Comparison of ENCODE assay signal across 8 mouse cellular contexts in genomic region chr8:117562445-117563014, GRCm38 (mm10).
DNase-seq lines count a peak whose midpoint lies in the region; ATAC-seq and TF ChIP-seq lines count a peak whose summit lies in the region.

No protein-coding gene starts in this region.

- 30% methylated on average over 16 of the region's 16 CpGs for WGBS in hindbrain, embryonic 10.5 days
- WGBS in lung, embryonic 16.5 days = 25% methylated on average over 16 of the region's 16 CpGs

- intact Hi-C loops in left cerebral cortex, postnatal 4 days (cut with DNase I) = no loop called here
- intact Hi-C loops in gastrocnemius, adult 2 months (cut with DNase I) = no loop called here

- peak overlapping the region; percentile 29 for H3K4me3 ChIP-seq in hindbrain, embryonic 10.5 days
- peak overlapping the region; percentile 30 for H3K4me3 ChIP-seq in lung, embryonic 16.5 days (ENCODE audit: low read length)
- H3K4me3 ChIP-seq in gastrocnemius, adult 2 months = no peak overlapping the region

- H3K36me3 ChIP-seq in hindbrain, embryonic 10.5 days = no peaks in the 10 kb centered on the region
- H3K36me3 ChIP-seq in lung, embryonic 16.5 days (ENCODE audit: control insufficient read depth, insufficient read depth, low read length) = no peaks in the 10 kb centered on the region

- DNase-seq in embryo, embryonic 9.5 days (ENCODE audit: extremely low spot score) = peak; percentile 17
- DNase-seq in embryo, embryonic 10 days (ENCODE audit: low spot score) = no peak
- peak; percentile 82 for DNase-seq in ES-CJ7 (ENCODE audit: low read depth, low spot score)
- DNase-seq in hindbrain, embryonic 10.5 days (ENCODE audit: low spot score) = no peak
- DNase-seq in left cerebral cortex, postnatal 4 days = no peak
- no peak for DNase-seq in cerebellum, adult 9-10 months
- no peak for DNase-seq in gastrocnemius, adult 2 months

- H3K9ac ChIP-seq in lung, embryonic 16.5 days (ENCODE audit: low read length) = peak overlapping the region; percentile 31; the same call in 1 of the 2 replicates

- ATAC-seq in lung, embryonic 16.5 days (ENCODE audit: low read depth) = peak; percentile 11; the same call in 1 of the 2 replicates

- no peak overlapping the region for H3K27ac ChIP-seq in hindbrain, embryonic 10.5 days
- H3K27ac ChIP-seq in lung, embryonic 16.5 days (ENCODE audit: low read length) = no peak overlapping the region
- H3K27ac ChIP-seq in gastrocnemius, adult 2 months = no peak overlapping the region

- peaks cover 23% of the 10 kb centered on the region for H3K27me3 ChIP-seq in hindbrain, embryonic 10.5 days (ENCODE audit: insufficient read depth, poor library complexity, severe bottlenecking)
- H3K27me3 ChIP-seq in lung, embryonic 16.5 days (ENCODE audit: control insufficient read depth, insufficient read depth, low read depth, low read length) = 0 out of 2 replicates have a peak, but pooled peaks cover 2% of the 10 kb centered on the region

- H3K4me1 ChIP-seq in hindbrain, embryonic 10.5 days (replicated peaks) = peaks cover 11% of the 10 kb centered on the region
- H3K4me1 ChIP-seq in lung, embryonic 16.5 days (replicated peaks; ENCODE audit: control insufficient read depth, insufficient read depth, low read length) = peaks cover 3% of the 10 kb centered on the region; the same call in 1 of the 2 replicates

- no peak for TF ChIP-seq CTCF in gastrocnemius, adult 2 months (IDR thresholded peaks at IDR 0.05)

- H3K4me2 ChIP-seq in lung, embryonic 16.5 days (ENCODE audit: low read depth, low read length) = peak overlapping the region; percentile 52

- no peaks in the 10 kb centered on the region for H3K9me3 ChIP-seq in hindbrain, embryonic 10.5 days
- no peaks in the 10 kb centered on the region for H3K9me3 ChIP-seq in lung, embryonic 16.5 days (ENCODE audit: control insufficient read depth, low read length)

Comparison
In these comparisons a context has a peak if more than half of its experiments do, and no peak if none do; other contexts are left out.
1. DNase-seq: peak in embryo, embryonic 9.5 days (single experiment) and ES-CJ7 (single experiment); none in embryo, embryonic 10 days (single experiment), hindbrain, embryonic 10.5 days (single experiment), left cerebral cortex, postnatal 4 days (single experiment), cerebellum, adult 9-10 months (single experiment) and gastrocnemius, adult 2 months (single experiment).